Mouse (Mus musculus) yolk sac, embryonic 10.5 days (tissue): ENCODE results near the gene Olfr1298.

Experiments
- DNase-seq: peaks from one replicate; pipeline ENCODE4 v3.0.0-alpha.2; 2017; ENCODE audit warnings: low spot score

Gene Olfr1298

DNA sequence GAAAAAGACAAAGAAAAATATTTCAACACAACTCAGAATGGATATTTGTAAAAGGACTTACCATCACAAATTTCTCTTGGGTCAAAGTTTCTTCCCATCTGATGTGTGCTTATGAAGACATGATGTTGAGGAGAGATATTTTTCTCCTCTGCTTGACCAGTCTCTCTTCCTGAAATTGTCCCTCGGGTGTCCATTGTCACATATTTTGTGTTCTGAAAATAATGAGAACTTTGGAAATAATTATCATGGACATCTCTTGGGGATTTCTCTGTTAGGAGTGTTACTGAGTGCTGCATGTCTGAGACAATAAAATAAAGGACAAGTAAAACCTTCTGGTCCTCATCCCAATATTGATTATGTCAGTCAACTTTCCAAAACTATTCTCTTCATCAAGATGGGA is at the start of gene Olfr1298:
Gene Olfr1298, minus strand, starts transcription at position 101 of the 400 bp plus-strand sequence.
- no peak for DNase-seq

- DNase-seq = no peak
These were observed 12.1 kb upstream of the Olfr1298 start, which contains the start of gene Olfr1299 for GRCm38 (mm10) chr2:111661119-111661518. Gene Olfr1299 (plus strand): TSS chr2:111661419.

DNA sequence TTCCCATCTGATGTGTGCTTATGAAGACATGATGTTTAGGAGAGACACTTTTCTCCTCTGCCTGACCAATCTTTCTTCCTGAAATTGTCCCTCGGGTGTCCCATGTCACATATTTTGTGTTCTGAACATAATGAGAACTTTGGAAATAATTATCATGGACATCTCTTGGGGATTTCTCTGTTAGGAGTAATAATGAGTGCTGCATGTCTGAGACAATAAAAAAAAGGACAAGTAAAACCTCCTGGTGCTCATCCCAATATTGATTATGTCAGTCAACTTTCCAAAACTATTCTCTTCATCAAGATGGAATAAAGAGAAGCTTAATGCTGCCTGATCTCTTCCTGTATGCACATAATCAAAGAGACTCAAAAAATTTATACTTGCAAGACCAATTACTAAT is 22.6 kb downstream of the Olfr1298 start, which contains the start of gene Olfr1297:
Gene Olfr1297, minus strand, starts transcription at position 101 of the 400 bp plus-strand sequence.
- DNase-seq = no peak
